Mouse (Mus musculus): ENCODE data around the gene Arhgef15.

DNA sequence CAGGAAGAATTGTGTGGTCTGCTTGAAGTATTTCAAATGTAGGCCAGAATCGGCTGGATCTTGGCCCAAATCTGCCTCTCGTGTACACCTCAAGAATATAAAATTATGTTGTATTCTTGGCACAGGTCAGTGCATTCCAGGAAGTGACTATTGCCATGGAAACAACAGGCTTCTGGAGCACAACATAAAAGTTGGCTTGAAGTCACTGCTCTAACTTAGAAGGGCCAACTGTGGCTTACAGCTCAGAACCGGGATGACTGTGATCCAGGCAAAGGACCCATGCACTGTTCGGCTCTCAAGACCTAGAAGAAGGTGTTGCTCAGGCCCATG lies 50.9 kb downstream of the Arhgef15 start:
- TF ChIP-seq POLR2AphosphoS2 (IDR thresholded peaks at IDR 0.05; ENCODE audit: low read depth, low read length) (no peak; the same call in 1 of the 2 replicates), NELFE (IDR thresholded peaks at IDR 0.05; ENCODE audit: low read depth, low read length) (no peak), MXI1 (IDR thresholded peaks at IDR 0.05; ENCODE audit: low read depth, low read length) (no peak), ZC3H11A (IDR thresholded peaks at IDR 0.05; ENCODE audit: low read depth, low read length) (no peak), CTCF (conservative IDR thresholded peaks at IDR 0.05 in 1 of 2, IDR thresholded peaks at IDR 0.05 in 1 of 2; ENCODE audit: low read depth in 2 of 2, low read length in 2 of 2) (no peak), ZKSCAN1 (IDR thresholded peaks at IDR 0.05; ENCODE audit: borderline replicate concordance, low read depth, low read length) (no peak)

Measured in CH12.LX (cell line).